21 mouse cellular contexts compared by ENCODE assay signal in genomic region chr1:183102153-183102552, GRCm38 (mm10).
DNase-seq lines count a peak whose midpoint lies in the region; ATAC-seq and TF ChIP-seq lines count a peak whose summit lies in the region.
"Had no signal": no experiment of that assay in that cellular context is flagged by ENCODE, and none has a peak within 500 bp of the region (broad histone marks: within the 10 kb centered on the region; RNA-seq: fewer than 3 reads in every experiment).

No protein-coding gene starts in this region.

- H3K4me2 ChIP-seq in embryonic facial prominence, embryonic 14.5 days (ENCODE audit: low read depth, low read length), result no peak overlapping the region
- no peak overlapping the region; the same call in 1 of the 2 replicates for H3K4me2 ChIP-seq in limb, embryonic 13.5 days (replicated peaks)
- no peak overlapping the region for H3K4me2 ChIP-seq in liver, postnatal 0 days (ENCODE audit: low read depth, low read length)
- H3K4me2 ChIP-seq: hindbrain, embryonic 15.5 days; neural tube, embryonic 12.5 days had no signal

- 0 out of 2 replicates have a peak overlapping the region, but pooled peaks have one; percentile 3 for H3K27ac ChIP-seq in heart, embryonic 10.5 days
- no peak overlapping the region for H3K27ac ChIP-seq in embryonic facial prominence, embryonic 14.5 days (replicated peaks; ENCODE audit: low read depth, low read length)
- peak overlapping the region; percentile 73; the same call in 1 of the 2 replicates for H3K27ac ChIP-seq in limb, embryonic 13.5 days
- no peak overlapping the region for H3K27ac ChIP-seq in liver, postnatal 0 days (ENCODE audit: low read depth)
- H3K27ac ChIP-seq: forebrain, embryonic 10.5 days; hindbrain, embryonic 15.5 days; layer of hippocampus, adult 2 months; liver, embryonic 14.5 days; neural tube, embryonic 12.5 days had no signal

- H3K36me3 ChIP-seq in heart, embryonic 10.5 days, result peaks cover 2% of the 10 kb centered on the region; the same call in 1 of the 2 replicates
- peaks cover 15% of the 10 kb centered on the region for H3K36me3 ChIP-seq in embryonic facial prominence, embryonic 14.5 days (ENCODE audit: control insufficient read depth, insufficient read depth, low read length)
- H3K36me3 ChIP-seq in limb, embryonic 13.5 days, result peaks cover 31% of the 10 kb centered on the region
- H3K36me3 ChIP-seq in liver, postnatal 0 days (replicated peaks; ENCODE audit: insufficient read depth, low read length), result no peaks in the 10 kb centered on the region; the same call in 1 of the 2 replicates
- H3K36me3 ChIP-seq: neural tube, embryonic 12.5 days had no signal

- H3K27me3 ChIP-seq in heart, embryonic 10.5 days (ENCODE audit: insufficient read depth, poor library complexity, severe bottlenecking), result no peaks in the 10 kb centered on the region
- H3K27me3 ChIP-seq in embryonic facial prominence, embryonic 14.5 days (replicated peaks; ENCODE audit: control insufficient read depth, insufficient read depth, low read length), result no peaks in the 10 kb centered on the region
- H3K27me3 ChIP-seq in limb, embryonic 13.5 days, result no peaks in the 10 kb centered on the region
- no peaks in the 10 kb centered on the region for H3K27me3 ChIP-seq in liver, postnatal 0 days (ENCODE audit: insufficient read depth, low read length)
- H3K27me3 ChIP-seq: hindbrain, embryonic 15.5 days; neural tube, embryonic 12.5 days had no signal

- H3K9ac ChIP-seq in embryonic facial prominence, embryonic 14.5 days (ENCODE audit: low read depth, low read length), result no peak overlapping the region
- H3K9ac ChIP-seq in limb, embryonic 13.5 days, result no peak overlapping the region
- H3K9ac ChIP-seq in liver, postnatal 0 days (replicated peaks), result no peak overlapping the region
- H3K9ac ChIP-seq: forebrain, postnatal 0 days; hindbrain, embryonic 15.5 days; liver, embryonic 14.5 days; neural tube, embryonic 12.5 days had no signal

- ATAC-seq in embryonic facial prominence, embryonic 14.5 days (ENCODE audit: low read depth), result peak; percentile 77
- peak; percentile 84 for ATAC-seq in limb, embryonic 13.5 days (ENCODE audit: low FRiP score, low read depth)
- no peak for ATAC-seq in liver, postnatal 0 days
- ATAC-seq: forebrain, postnatal 0 days had no signal

- no peak overlapping the region for H3K4me3 ChIP-seq in heart, embryonic 10.5 days
- no peak overlapping the region for H3K4me3 ChIP-seq in embryonic facial prominence, embryonic 14.5 days (ENCODE audit: low read depth, low read length)
- H3K4me3 ChIP-seq in limb, embryonic 13.5 days, result no peak overlapping the region
- H3K4me3 ChIP-seq in liver, postnatal 0 days (ENCODE audit: low read depth, low read length), result no peak overlapping the region
- H3K4me3 ChIP-seq: forebrain, embryonic 10.5 days; hindbrain, embryonic 15.5 days; layer of hippocampus, adult 2 months; neural tube, embryonic 12.5 days had no signal

- no peak for TF ChIP-seq CTCF in liver, postnatal 0 days (IDR thresholded peaks at IDR 0.05; ENCODE audit: low read depth)

- no peaks in the 10 kb centered on the region for H3K9me3 ChIP-seq in heart, embryonic 10.5 days
- no peaks in the 10 kb centered on the region for H3K9me3 ChIP-seq in embryonic facial prominence, embryonic 14.5 days (ENCODE audit: control insufficient read depth, low read length)
- H3K9me3 ChIP-seq in limb, embryonic 13.5 days, result no peaks in the 10 kb centered on the region
- H3K9me3 ChIP-seq in liver, postnatal 0 days (ENCODE audit: low read length), result no peaks in the 10 kb centered on the region
- H3K9me3 ChIP-seq: forebrain, embryonic 10.5 days; hindbrain, embryonic 15.5 days; neural tube, embryonic 12.5 days had no signal

- no peak for DNase-seq in heart, embryonic 10.5 days (ENCODE audit: low spot score)
- DNase-seq in heart, postnatal 4 days, result no peak
- DNase-seq in NIH3T3 (ENCODE audit: low read depth), result peak; percentile 29
- DNase-seq in embryonic facial prominence, embryonic 14.5 days (ENCODE audit: low spot score), result peak; percentile 79
- no peak for DNase-seq in cerebellum, adult 18-20 months
- no peak for DNase-seq in liver, postnatal 0 days
- no peak for DNase-seq in cerebellum, adult 9-10 months
- DNase-seq: adrenal gland, postnatal 14 days; cerebellum, adult 11 months; cerebellum, postnatal 25 days; forebrain, postnatal 0 days; heart, postnatal 10 days; kidney, adult 18-20 months; kidney, postnatal 10 days; right cerebral cortex, adult 18-20 months had no signal

- WGBS in heart, embryonic 10.5 days, result 70% methylated on average over 8 of the region's 8 CpGs
- WGBS in embryonic facial prominence, embryonic 14.5 days, result 29% methylated on average over 8 of the region's 8 CpGs
- WGBS in limb, embryonic 13.5 days, result 15% methylated on average over 8 of the region's 8 CpGs
- WGBS in liver, postnatal 0 days (ENCODE audit: insufficient replicate concordance), result 75% methylated on average over 8 of the region's 8 CpGs

- H3K4me1 ChIP-seq in heart, embryonic 10.5 days, result peaks cover 9% of the 10 kb centered on the region; the same call in 1 of the 2 replicates
- H3K4me1 ChIP-seq in embryonic facial prominence, embryonic 14.5 days (ENCODE audit: control insufficient read depth, insufficient read depth, low read length), result peaks cover 15% of the 10 kb centered on the region
- H3K4me1 ChIP-seq in limb, embryonic 13.5 days, result peaks cover 42% of the 10 kb centered on the region
- no peaks in the 10 kb centered on the region for H3K4me1 ChIP-seq in liver, postnatal 0 days (ENCODE audit: insufficient read depth)
- H3K4me1 ChIP-seq: hindbrain, embryonic 15.5 days; neural tube, embryonic 12.5 days had no signal

- TF ChIP-seq EP300 in liver, postnatal 0 days (IDR thresholded peaks at IDR 0.05; ENCODE audit: low read depth), result no peak

Comparison
In these comparisons a context has a peak if more than half of its experiments do, and no peak if none do; other contexts are left out.
1. DNase-seq: peak in NIH3T3 (single experiment) and embryonic facial prominence, embryonic 14.5 days (single experiment); none in heart, embryonic 10.5 days (single experiment), heart, postnatal 4 days (single experiment), cerebellum, adult 18-20 months (0 of 2), liver, postnatal 0 days (single experiment) and cerebellum, adult 9-10 months (single experiment).
2. H3K27ac ChIP-seq: peak in heart, embryonic 10.5 days (single experiment) and limb, embryonic 13.5 days (single experiment); none in embryonic facial prominence, embryonic 14.5 days (single experiment) and liver, postnatal 0 days (single experiment).